Mouse (Mus musculus) heart, embryonic 14.5 days (tissue): ENCODE measurements at regions not wholly inside any gene's neighbourhood (a gene's known extent, or its start where the extent isn't known, plus 50 kb on each side); places are given as distances from the start of the nearest gene placed in this dataset.

Experiments used
- ATAC-seq: fragments of 200-750 bp; cut with Nextera tagmentation; 2 replicates; pipeline ENCODE4 v1.8.0; 2017; ENCODE audit warnings: low read depth, moderate TSS enrichment; ENCODE audit not compliant: insufficient number of reproducible peaks, insufficient read depth, low FRiP score
- H3K27ac ChIP-seq, 2 experiments: fragments of 200-500 bp in 1 of 2; fragments of 300-500 bp in 1 of 2; sonication (generic) in 1 of 2; replicated peaks in 1 of 2; 2 replicates each; pipeline ENCODE4 v1.5.1; 2012 to 2014; ENCODE audit warnings: low read depth in 2 of 2, low read length in 2 of 2, control low read depth in 1 of 2, mild to moderate bottlenecking in 1 of 2, mixed read lengths in 1 of 2; ENCODE audit not compliant: control insufficient read depth in 1 of 2, insufficient read depth in 1 of 2
- H3K27me3 ChIP-seq: fragments of 300-500 bp; sonication (generic); 2 replicates; pipeline ENCODE4 v1.6.1; 2014; ENCODE audit warnings: mild to moderate bottlenecking, low read length, control low read depth; ENCODE audit not compliant: control insufficient read depth, insufficient read depth
- H3K36me3 ChIP-seq: fragments of 300-500 bp; sonication (generic); 2 replicates; pipeline ENCODE4 v1.6.1; 2014; ENCODE audit warnings: mild to moderate bottlenecking, control low read depth, low read length, mixed read lengths; ENCODE audit not compliant: control insufficient read depth, insufficient read depth
- H3K4me1 ChIP-seq, 2 experiments: fragments of 200-500 bp in 1 of 2; fragments of 300-500 bp in 1 of 2; sonication (generic) in 1 of 2; 2 replicates each; pipeline ENCODE4 v1.6.1; 2012 to 2014; ENCODE audit warnings: low read length in 2 of 2, control low read depth in 1 of 2, mixed read lengths in 1 of 2; ENCODE audit not compliant: control insufficient read depth in 2 of 2, insufficient read depth in 2 of 2
- H3K4me2 ChIP-seq: fragments of 300-500 bp; sonication (generic); 2 replicates; pipeline ENCODE4 v1.6.1; 2014; ENCODE audit warnings: mild to moderate bottlenecking, low read length
- H3K4me3 ChIP-seq, 2 experiments: fragments of 200-500 bp in 1 of 2; fragments of 300-500 bp in 1 of 2; sonication (generic) in 1 of 2; 2 replicates each; pipeline ENCODE4 v1.5.1; 2012 to 2014; ENCODE audit warnings: low read length in 2 of 2, mild to moderate bottlenecking in 2 of 2, control low read depth in 1 of 2, low read depth in 1 of 2, moderate library complexity in 1 of 2; ENCODE audit not compliant: control insufficient read depth in 1 of 2, insufficient read depth in 1 of 2
- H3K9ac ChIP-seq: fragments of 300-500 bp; sonication (generic); 2 replicates; pipeline ENCODE4 v1.6.1; 2014; ENCODE audit warnings: mild to moderate bottlenecking, low read length
- H3K9me3 ChIP-seq: fragments of 300-500 bp; sonication (generic); 2 replicates; pipeline ENCODE4 v1.6.1; 2016; ENCODE audit warnings: low read length, control low read depth; ENCODE audit not compliant: control insufficient read depth
- WGBS: fragments of 180-500 bp; shearing (Covaris S2); extraction: QIAGEN DNeasy Blood & Tissue Kit; methylation state at CpG from one replicate; pipeline ENCODE4 v1.1.7; 2014; 5-methylcytosine and 5-hydroxymethylcytosine counted together

DNA sequence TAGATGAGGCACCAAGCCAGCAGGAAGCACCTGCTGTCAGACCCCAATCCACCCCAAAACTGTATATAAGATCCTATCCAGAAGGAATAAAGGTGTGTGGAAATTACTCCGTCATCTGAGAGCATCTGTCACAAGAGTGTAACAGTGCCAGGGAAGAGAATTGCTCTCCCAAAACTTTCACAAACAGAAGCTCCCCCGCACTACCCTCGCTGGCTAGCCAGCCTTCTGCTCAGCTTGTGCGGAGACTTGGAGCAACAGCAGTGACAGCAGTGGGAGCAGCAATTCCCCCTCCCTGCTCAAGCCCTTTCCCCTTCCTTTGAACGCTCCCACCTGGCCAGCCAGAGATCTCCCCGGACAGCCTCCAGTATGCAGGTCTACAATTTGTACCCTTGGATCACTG is 136.9 kb downstream of the Cd55b start:
- Histone ChIP-seq H3K9me3 (no peaks in the 10 kb centered on the region), H3K4me3 (no peak overlapping the region), H3K27ac (no peak overlapping the region), H3K27me3 (no peaks in the 10 kb centered on the region), H3K9ac (no peak overlapping the region), H3K4me1 (no peaks in the 10 kb centered on the region), H3K36me3 (no peaks in the 10 kb centered on the region), H3K4me2 (no peak overlapping the region)
- no peak for ATAC-seq
- WGBS: 77% methylated on average over 6 of the region's 6 CpGs

DNA sequence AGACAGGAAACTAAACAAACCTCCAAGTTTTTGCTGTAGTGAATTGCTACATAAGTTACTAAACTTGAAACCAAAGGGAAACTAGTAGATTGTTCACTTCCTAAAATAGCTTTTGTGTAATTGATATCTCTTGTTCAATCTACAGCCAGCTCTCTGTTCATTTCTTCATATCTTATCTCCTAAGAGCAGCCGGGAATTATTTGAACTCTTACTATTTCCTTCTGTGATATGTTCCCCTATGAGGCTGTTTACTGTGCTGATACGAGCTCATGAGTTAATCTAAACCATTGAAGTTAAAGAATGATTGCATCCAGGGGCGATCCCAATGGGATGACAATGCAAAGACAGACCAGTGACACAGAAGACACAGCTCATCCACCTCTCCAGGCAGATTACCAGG is 140.7 kb downstream of the Cd55b start:
- Histone ChIP-seq H3K27ac (no peak overlapping the region), H3K27me3 (no peaks in the 10 kb centered on the region), H3K36me3 (no peaks in the 10 kb centered on the region), H3K4me1 (no peaks in the 10 kb centered on the region), H3K4me2 (no peak overlapping the region), H3K9me3 (peaks cover 6% of the 10 kb centered on the region), H3K4me3 (no peak overlapping the region), H3K9ac (no peak overlapping the region)
- no peak for ATAC-seq
- 37% methylated on average over 3 of the region's 3 CpGs for WGBS

DNA sequence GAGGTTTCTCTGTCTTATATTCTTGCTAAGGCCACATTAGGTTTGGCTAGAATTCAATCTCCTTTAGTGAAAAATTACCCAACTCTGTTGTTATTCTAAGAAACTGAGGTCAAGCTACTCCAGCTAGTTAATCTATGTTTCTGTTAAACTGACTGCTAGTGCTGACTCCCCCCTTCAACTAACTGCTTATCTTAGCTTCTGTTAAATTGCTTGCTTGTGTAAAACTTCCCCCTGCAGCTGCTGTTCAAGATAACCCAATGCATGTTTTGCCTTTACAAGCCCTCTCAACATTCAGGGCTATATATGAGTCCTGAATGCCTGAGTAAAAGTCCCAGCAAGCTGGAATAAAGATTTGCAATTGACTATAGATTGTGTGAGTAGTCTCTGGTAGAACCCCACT is 143.6 kb downstream of the Cd55b start:
- no peak overlapping the region for H3K4me2 ChIP-seq
- no peak overlapping the region for H3K27ac ChIP-seq
- H3K9me3 ChIP-seq: peaks cover 6% of the 10 kb centered on the region
- no peak for ATAC-seq
- H3K36me3 ChIP-seq: no peaks in the 10 kb centered on the region
- H3K4me3 ChIP-seq: no peak overlapping the region
- no peak overlapping the region for H3K9ac ChIP-seq
- 0 out of 4 replicates have a peak, but pooled peaks cover 0 to 2% of the 10 kb centered on the region in 2 experiments for H3K4me1 ChIP-seq
- H3K27me3 ChIP-seq: no peaks in the 10 kb centered on the region

DNA sequence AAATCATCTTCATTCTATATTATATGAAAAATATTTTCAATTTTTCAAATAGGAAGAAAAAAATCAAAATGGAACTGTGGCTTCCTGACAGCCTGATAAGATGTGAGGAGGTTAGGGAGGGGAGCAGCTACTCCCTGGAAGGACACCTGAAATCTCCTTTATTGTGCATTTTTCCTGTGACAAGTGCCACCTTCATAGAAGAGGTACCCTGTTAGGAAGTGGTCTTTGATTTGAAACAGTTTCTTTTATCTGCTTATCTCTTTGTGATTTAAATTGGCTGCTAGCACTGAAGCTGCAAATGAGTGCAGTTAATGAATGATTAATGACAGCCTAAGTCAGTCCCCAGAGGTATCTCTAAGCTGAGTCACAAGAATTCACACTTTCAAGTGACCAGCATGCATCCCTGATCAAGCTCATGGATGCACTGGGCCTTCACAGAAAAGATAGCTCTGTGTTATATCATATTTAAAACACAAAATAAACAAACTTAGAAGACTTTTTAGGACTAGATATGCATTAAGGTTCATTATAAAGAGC is 144.7 kb downstream of the Cd55b start:
- H3K4me2 ChIP-seq: no peak overlapping the region
- no peaks in the 10 kb centered on the region for H3K27me3 ChIP-seq
- H3K4me1 ChIP-seq: 0 out of 4 replicates have a peak, but pooled peaks cover 0 to 2% of the 10 kb centered on the region in 2 experiments
- no peak overlapping the region for H3K4me3 ChIP-seq
- no peak for ATAC-seq
- H3K27ac ChIP-seq: no peak overlapping the region
- peaks cover 6% of the 10 kb centered on the region for H3K9me3 ChIP-seq
- H3K36me3 ChIP-seq: no peaks in the 10 kb centered on the region
- no peak overlapping the region for H3K9ac ChIP-seq

DNA sequence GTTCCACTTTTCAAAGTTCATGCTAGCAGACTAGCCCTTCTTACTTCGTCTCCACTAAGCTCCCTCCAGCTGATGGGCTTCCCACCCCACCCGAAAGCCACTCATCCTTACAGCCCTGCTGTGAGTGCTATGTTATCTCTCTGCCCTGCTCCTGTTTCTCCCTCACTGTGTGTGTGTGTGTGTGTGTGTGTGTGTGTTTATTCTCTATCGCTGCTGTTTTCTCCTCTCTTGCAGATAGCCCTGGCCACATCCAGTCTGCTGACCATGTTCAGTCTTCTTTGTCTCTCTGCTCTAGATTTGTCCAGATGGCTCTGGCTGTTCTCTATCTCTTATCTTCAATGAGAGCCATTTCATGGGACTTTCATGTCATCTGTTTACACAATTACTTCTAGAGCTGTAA is 145.9 kb downstream of the Cd55b start:
- Histone ChIP-seq H3K27ac (no peak overlapping the region), H3K4me2 (no peak overlapping the region), H3K36me3 (no peaks in the 10 kb centered on the region), H3K4me1 (0 out of 4 replicates have a peak, but pooled peaks cover 0 to 2% of the 10 kb centered on the region in 2 experiments), H3K9ac (no peak overlapping the region), H3K27me3 (no peaks in the 10 kb centered on the region), H3K9me3 (peaks cover 6% of the 10 kb centered on the region), H3K4me3 (no peak overlapping the region)
- ATAC-seq: no peak
- 20% methylated on average over 3 of the region's 3 CpGs for WGBS

DNA sequence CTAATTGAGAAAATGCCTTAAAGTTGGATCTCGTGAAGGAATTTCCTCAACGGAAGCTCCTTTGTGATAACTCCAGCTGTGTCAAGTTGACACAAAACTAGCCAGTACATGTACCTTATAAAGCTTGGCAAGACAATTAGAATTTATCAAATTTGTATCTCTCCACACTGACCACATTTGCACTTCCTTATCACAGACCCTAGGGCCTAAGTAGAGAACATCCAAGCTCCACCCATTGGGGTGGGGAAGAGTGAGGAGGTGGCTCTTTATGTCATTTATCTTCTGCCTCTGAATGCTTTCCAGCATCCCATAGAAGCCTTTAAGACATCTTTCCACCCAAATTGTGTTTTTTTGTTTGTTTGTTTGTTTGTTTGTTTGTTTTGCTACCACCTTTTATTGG is 146.8 kb downstream of the Cd55b start:
- 68% methylated on average over 2 of the region's 2 CpGs for WGBS
- no peak for ATAC-seq
- Histone ChIP-seq H3K27ac (no peak overlapping the region), H3K9me3 (peaks cover 6% of the 10 kb centered on the region), H3K4me2 (no peak overlapping the region), H3K4me3 (no peak overlapping the region), H3K4me1 (0 out of 4 replicates have a peak, but pooled peaks cover 0 to 2% of the 10 kb centered on the region in 2 experiments), H3K36me3 (no peaks in the 10 kb centered on the region), H3K27me3 (no peaks in the 10 kb centered on the region), H3K9ac (no peak overlapping the region)

DNA sequence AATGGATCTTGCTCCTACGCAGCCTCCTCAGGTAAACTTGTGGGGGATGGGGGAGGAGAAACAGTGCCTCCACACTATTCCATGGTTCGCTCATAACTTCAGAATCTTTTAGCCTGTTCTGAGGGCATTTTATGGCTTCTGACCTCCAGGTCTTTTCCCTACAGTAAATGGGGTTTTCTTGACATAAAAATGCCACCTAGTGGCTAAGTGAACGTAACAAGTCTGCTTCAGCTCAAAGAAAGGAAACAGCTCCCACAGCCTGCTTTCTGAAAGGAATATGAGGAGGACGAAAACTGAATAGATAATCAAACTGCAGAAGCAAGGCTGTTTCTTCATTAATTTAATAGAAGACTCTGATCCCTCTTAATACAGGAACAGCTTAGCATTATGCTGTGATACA is 148.3 kb downstream of the Cd55b start:
- H3K27me3 ChIP-seq: no peaks in the 10 kb centered on the region; the same call in 1 of the 2 replicates
- H3K36me3 ChIP-seq: no peaks in the 10 kb centered on the region
- H3K27ac ChIP-seq: no peak overlapping the region
- WGBS: 52% methylated on average over 4 of the region's 4 CpGs
- no peak overlapping the region for H3K4me3 ChIP-seq
- H3K9me3 ChIP-seq: peaks cover 6% of the 10 kb centered on the region
- no peak overlapping the region for H3K4me2 ChIP-seq
- no peak for ATAC-seq
- H3K9ac ChIP-seq: no peak overlapping the region
- 0 out of 4 replicates have a peak, but pooled peaks cover 0 to 2% of the 10 kb centered on the region in 2 experiments for H3K4me1 ChIP-seq

DNA sequence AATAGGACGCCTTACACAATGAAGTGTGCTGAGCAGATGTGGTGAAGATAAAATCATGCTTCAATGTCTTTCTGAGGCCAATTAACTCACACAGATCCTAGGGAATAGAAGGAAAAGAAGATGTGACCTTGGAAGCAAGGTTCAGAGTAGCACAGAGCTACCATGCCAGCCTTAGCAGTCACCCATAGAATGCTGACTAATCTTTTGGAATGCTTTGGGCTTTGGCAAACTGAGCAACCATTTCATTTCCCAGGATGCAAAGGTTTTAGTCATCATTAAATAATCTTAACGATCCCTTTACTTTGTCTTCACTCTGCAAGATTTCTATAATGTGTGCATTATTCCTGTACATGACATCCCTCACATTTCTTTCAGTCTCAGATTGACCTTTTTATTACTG is 152.4 kb downstream of the Cd55b start:
- Histone ChIP-seq H3K4me2 (no peak overlapping the region), H3K4me3 (no peak overlapping the region), H3K9ac (no peak overlapping the region), H3K36me3 (no peaks in the 10 kb centered on the region), H3K4me1 (no peaks in the 10 kb centered on the region), H3K9me3 (no peaks in the 10 kb centered on the region), H3K27me3 (no peaks in the 10 kb centered on the region; the same call in 1 of the 2 replicates), H3K27ac (no peak overlapping the region)
- ATAC-seq: no peak
- WGBS: 82% methylated on average over 2 of the region's 2 CpGs
